Mouse (Mus musculus) ES-E14 (cell line): ENCODE measurements around the gene Uroc1.

Experiments used
- CHD2 ChIP-seq: IDR thresholded peaks from 2 replicates; pipeline ENCODE4 v1.6.1; 2014; ENCODE audit warnings: mild to moderate bottlenecking, low read depth, low read length, inconsistent platforms
- HCFC1 ChIP-seq: IDR thresholded peaks from 2 replicates; pipeline ENCODE4 v1.6.1; 2012; ENCODE audit warnings: low read length, inconsistent platforms, borderline replicate concordance; ENCODE audit not compliant: insufficient read depth
- MAFK ChIP-seq: IDR thresholded peaks from 2 replicates; pipeline ENCODE4 v1.6.1; 2014; ENCODE audit warnings: mild to moderate bottlenecking, low read depth, low read length, inconsistent platforms; ENCODE audit not compliant: insufficient read depth
- ZC3H11A ChIP-seq: IDR thresholded peaks from 2 replicates; pipeline ENCODE4 v1.6.1; 2012; ENCODE audit warnings: low read depth, mild to moderate bottlenecking, inconsistent platforms, low read length, borderline replicate concordance
- ZNF384 ChIP-seq: IDR thresholded peaks from 2 replicates; pipeline ENCODE4 v1.6.1; 2012; ENCODE audit warnings: low read depth, low read length, inconsistent platforms

- TF ChIP-seq ZC3H11A (no peak), ZNF384 (no peak), MAFK (no peak), HCFC1 (no peak), CHD2 (no peak)
Measured at GRCm38 (mm10) chr6:90342343-90342742, 9.3 kb downstream of the Uroc1 start.
